Mouse (Mus musculus) E14TG2a.4 (cell line): ENCODE measurements around the gene Pgc.

Source experiments
- CTCF ChIP-seq: conservative IDR thresholded peaks from 2 replicates; pipeline ENCODE4 v1.5.1; 2014; ENCODE audit warnings: low read length
- NANOG ChIP-seq: IDR thresholded peaks from 2 replicates; pipeline ENCODE4 v1.6.1; 2014; ENCODE audit warnings: borderline replicate concordance, low read length, mixed read lengths

DNA sequence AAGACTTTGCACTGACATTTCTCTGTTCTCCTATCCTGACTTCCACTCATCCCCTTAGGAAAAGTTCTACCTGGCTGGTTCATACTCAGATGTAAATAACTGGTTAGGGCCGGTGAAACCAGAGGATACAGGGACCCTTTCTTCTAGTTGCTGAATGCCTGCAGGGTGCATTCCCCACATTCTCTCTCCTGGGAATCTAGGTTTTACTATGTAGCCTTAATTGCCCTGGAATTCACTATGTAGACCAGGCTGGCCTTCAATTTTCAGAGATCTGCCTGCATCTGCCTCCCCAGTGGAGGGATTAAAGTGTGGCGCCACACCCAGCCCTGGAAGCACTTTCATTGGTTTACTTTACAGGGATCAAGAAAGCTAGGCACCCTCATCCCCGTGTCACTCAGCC lies 55.8 kb downstream of the Pgc start:
- TF ChIP-seq CTCF (no peak), NANOG (no peak)
